Mouse (Mus musculus) pancreas, adult 10 weeks (tissue): ENCODE data around the gene Srsf6. TPM values are rescaled to one million over a fixed set of nuclear protein-coding genes. Genes with fewer than 3 reads are reported as not detected.

ENCODE experiments used
- polyA plus RNA-seq: library from polyadenylated mRNA; stranded (reverse); fragments of 350-450 nt; fragmentation: Illumina TruSeq; extraction: RNeasy Lipid Tissue Mini Kit (QIAGEN cat#74804); gene quantifications from one replicate; pipeline ENCODE4 v1.2.3, GENCODE M21; 2015; ENCODE audit warnings: low read depth, low replicate concordance; ENCODE audit not compliant: insufficient read depth

The Srsf6 gene
- 254 TPM for polyA plus RNA-seq

GRCm38 (mm10) chr2:162931123-162931673 lies at the start of gene Srsf6:
Gene Srsf6 (plus strand): TSS chr2:162931528.

GRCm38 (mm10) chr2:162943148-162943846 lies 12.0 kb downstream of the Srsf6 start, which contains the start of gene L3mbtl1:
Gene L3mbtl1 (plus strand): TSS chr2:162943472.

Other genes with a start within 250 kb of the Srsf6 start
- gene L3mbtl1, start 11.9 kb downstream of the Srsf6 start, polyA plus RNA-seq = not detected
- 1.7 TPM for gene Sgk2, start 55.8 kb downstream of the Srsf6 start, polyA plus RNA-seq
- 6.0 TPM for gene Ift52, start 85.8 kb downstream of the Srsf6 start, polyA plus RNA-seq
- 1.2 TPM for gene Mybl2, start 123.2 kb downstream of the Srsf6 start, polyA plus RNA-seq
- not detected for gene Gtsf1l, start 156.3 kb downstream of the Srsf6 start, polyA plus RNA-seq